Mouse (Mus musculus): ENCODE results near the gene Wdr74.

GRCm38 (mm10) chr19:8726609-8727390, 8.8 kb upstream of the Wdr74 start:
- no peak for TF ChIP-seq CTCF (IDR thresholded peaks at IDR 0.05; ENCODE audit: insufficient read depth, low read depth, low read length)
- no peak for TF ChIP-seq POLR2A (IDR thresholded peaks at IDR 0.05; ENCODE audit: insufficient read depth, low read depth, low read length)

Data from olfactory bulb, adult 2 months (tissue).